Mouse (Mus musculus) stomach, postnatal 0 days (tissue): ENCODE data around the gene Ssbp3.

ENCODE experiments used
- CTCF ChIP-seq: IDR thresholded peaks from 2 replicates; pipeline ENCODE4 v1.5.1; 2016; ENCODE audit warnings: antibody characterized with exemption, low read depth, mild to moderate bottlenecking, moderate library complexity
- EP300 ChIP-seq: optimal IDR thresholded peaks from 2 replicates; pipeline ENCODE3; 2016; ENCODE audit warnings: antibody characterized with exemption

- no peak for TF ChIP-seq CTCF
- TF ChIP-seq EP300: no peak
Measured at GRCm38 (mm10) chr4:107020287-107021000, 109.9 kb downstream of the Ssbp3 start.
